Mouse (Mus musculus) liver (tissue): Measurements from ENCODE around the gene Olfr744.
"Not testable (repeated sequence)": the region's sequence is repeated elsewhere in the genome, so short reads cannot be mapped to it uniquely, and the experiment has no call there.

Source experiments
- DNase-seq: peaks from one replicate; pipeline ENCODE4 v3.0.0-alpha.2; 2020; ENCODE audit warnings: mixed read lengths

Olfr744 gene

GRCm38 (mm10) chr14:50614579-50614978, at the start of gene Olfr744:
TSS of gene Olfr744 (plus strand) at chr14:50614879.
- no peak for DNase-seq

GRCm38 (mm10) chr14:50573056-50573455, 41.6 kb upstream of the Olfr744 start:
- DNase-seq = not testable (repeated sequence)

GRCm38 (mm10) chr14:50639088-50639487, 24.4 kb downstream of the Olfr744 start, which contains the start of gene Olfr745:
TSS of gene Olfr745 (plus strand) at chr14:50639388.
- no peak for DNase-seq

GRCm38 (mm10) chr14:50646783-50647182, 32.1 kb downstream of the Olfr744 start, which contains the start of gene Olfr746:
TSS of gene Olfr746 (plus strand) at chr14:50647083.
- no peak for DNase-seq
